Mouse (Mus musculus): ENCODE measurements at regions not wholly inside any gene's neighbourhood (a gene's known extent, or its start where the extent isn't known, plus 50 kb on each side); places are given as distances from the start of the nearest gene placed in this dataset.

DNA sequence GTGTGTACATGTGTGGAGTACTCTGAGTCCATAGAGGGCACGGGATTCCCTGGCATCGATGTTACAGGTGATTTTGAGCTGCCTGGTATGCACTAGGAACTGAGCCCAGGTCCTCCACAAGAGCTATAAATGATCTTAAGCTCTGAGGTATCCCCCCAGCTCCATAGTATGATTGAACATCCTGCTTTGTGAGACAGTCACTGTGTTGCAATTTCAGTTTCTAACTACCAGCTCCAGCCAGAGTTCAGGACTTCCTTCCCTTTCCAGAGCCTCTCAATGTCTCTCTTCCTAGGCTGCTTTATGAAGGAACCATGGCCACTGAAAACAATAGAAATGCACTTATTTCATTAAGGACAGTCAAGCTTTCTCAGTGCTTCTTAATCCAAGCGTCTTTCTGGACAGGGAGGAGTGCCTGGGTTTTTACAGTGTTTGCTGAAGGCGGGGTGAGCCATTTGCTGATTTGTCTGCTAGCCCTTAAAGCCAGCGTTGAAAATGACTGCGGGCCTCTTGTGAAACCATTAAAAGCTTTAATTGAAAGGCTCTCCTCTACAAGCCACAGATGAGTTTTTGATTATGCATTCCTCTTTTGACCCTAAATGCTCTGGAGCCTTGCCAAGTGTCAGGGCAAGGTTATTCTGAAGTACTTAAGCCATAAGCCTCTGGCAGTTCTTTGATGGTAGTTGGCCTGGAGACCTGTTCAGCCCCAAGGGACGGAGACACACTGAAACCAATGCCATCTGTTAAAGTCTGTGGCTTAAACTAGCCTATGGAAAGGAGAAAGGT lies 155.1 kb upstream of the Pfn2 start:
- POLR2A ChIA-PET: interaction anchor here (0.8 to 1.1 kb wide), 2 partner anchors 8 to 23 kb away, joined by 3 read pairs; no protein-coding TSS in a partner anchor
- TF ChIP-seq CTCF (IDR thresholded peaks at IDR 0.05): no peak
- DNase-seq (ENCODE audit: low read depth, low spot score) (no peak), ATAC-seq (no peak)
- in situ Hi-C loops (cut with MboI; ENCODE audit: low pct_unique_long_range_greater_than_20kb): no loop called here
- H3K27me3 ChIP-seq: no peaks in the 10 kb centered on the region
- CTCF ChIA-PET: no interaction called here

DNA sequence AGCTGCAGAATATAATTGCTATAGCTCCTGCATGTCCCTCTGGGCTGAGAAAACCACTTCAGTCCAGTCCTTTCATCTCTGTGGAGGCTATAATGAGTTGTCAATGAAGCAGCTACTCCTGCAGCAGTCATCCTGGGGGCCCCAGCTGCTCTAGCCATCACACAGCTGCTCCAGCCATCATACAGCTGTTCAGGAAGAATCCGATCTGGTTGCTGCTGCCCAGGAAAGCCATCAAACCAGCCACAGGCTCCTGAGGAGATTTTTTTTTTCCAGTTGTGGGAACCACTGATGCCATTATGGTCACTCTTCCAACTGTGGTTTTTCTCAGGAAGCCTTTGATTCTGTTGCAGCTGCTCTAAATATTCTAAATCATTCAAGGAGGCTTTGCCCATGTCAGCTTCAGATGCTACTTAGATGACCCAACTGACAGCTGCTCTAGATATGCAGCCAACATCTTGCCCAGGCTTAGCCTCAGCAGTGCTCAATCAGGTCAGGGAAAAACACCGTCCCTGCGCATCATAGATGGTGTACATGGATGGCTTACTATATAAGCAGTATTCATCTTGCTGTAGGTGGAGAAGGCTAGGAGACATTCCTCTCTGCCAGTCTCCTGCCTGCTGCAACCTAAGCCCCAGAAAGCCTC lies 177.0 kb upstream of the Pfn2 start:
- no peak for TF ChIP-seq CTCF (IDR thresholded peaks at IDR 0.05)
- no peaks in the 10 kb centered on the region for H3K27me3 ChIP-seq
- POLR2A ChIA-PET: interaction anchor here (0.8 kb wide), 1 partner anchor 38 kb away, joined by 3 read pairs; no protein-coding TSS in a partner anchor
- in situ Hi-C loops (cut with MboI; ENCODE audit: low pct_unique_long_range_greater_than_20kb): no loop called here
- CTCF ChIA-PET: interaction anchor here (1.0 to 1.9 kb wide), 2 partner anchors 26 to 124 kb away, joined by 3 to 5 read pairs; no protein-coding TSS in a partner anchor
- ATAC-seq: no peak
- no peak for DNase-seq (ENCODE audit: low read depth, low spot score)

DNA sequence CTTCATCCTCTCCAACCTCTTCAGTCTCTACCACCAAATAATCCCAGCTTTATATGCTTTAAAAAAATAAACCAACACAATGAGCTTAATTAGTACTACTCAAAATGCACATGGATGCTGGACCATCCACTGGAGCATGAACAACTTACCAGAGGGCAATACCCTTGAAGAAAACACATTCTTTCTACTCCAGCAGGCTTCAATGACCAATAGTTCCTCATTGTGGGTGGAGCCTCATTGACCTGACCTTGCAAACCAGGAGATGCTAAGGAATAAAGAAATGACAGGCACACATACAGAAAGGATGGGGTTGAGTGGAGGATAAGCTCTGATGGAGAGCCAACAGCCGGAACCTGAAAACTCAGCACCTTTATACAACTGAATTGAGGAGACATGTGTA lies 201.7 kb upstream of the Pfn2 start:
- ATAC-seq: no peak
- DNase-seq (ENCODE audit: low read depth, low spot score): no peak
- H3K27me3 ChIP-seq: no peaks in the 10 kb centered on the region
- CTCF ChIA-PET: interaction anchor here (1.4 to 1.9 kb wide), 2 partner anchors 8 to 13 kb away, joined by 4 to 10 read pairs; no protein-coding TSS in a partner anchor
- POLR2A ChIA-PET: interaction anchor here (0.7 kb wide), 1 partner anchor 156 kb away, joined by 3 read pairs; no protein-coding TSS in a partner anchor
- in situ Hi-C loops (cut with MboI; ENCODE audit: low pct_unique_long_range_greater_than_20kb): no loop called here
- TF ChIP-seq CTCF (IDR thresholded peaks at IDR 0.05): no peak

DNA sequence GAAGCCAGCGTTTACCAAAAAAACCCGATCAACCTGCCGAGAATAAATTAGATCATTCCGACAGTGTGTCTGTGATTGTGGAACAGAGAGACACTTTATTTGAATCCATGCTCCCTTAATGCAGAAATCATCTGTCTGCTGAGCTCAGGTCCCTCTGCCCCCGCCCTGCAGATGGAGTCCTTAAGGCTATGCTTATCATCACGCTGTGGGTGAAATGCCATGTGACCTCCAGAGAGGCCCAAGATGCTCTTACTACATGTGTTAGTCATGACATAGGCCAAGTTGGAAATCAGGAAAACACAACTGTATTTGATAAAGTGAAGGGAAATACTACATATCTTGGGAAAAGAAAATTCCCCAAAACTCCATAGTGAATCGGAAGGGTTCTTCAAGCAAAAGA lies 206.8 kb upstream of the Pfn2 start:
- no peaks in the 10 kb centered on the region for H3K27me3 ChIP-seq
- ChIA-PET POLR2A (interaction anchor here (0.7 kb wide), 1 partner anchor 267 kb away, joined by 5 read pairs; no protein-coding TSS in a partner anchor), CTCF (interaction anchor here (1.1 to 1.5 kb wide), 4 partner anchors 9 to 28 kb away, joined by 3 to 4 read pairs (median 4); no protein-coding TSS in a partner anchor)
- TF ChIP-seq CTCF (IDR thresholded peaks at IDR 0.05): no peak
- in situ Hi-C loops (cut with MboI; ENCODE audit: low pct_unique_long_range_greater_than_20kb): no loop called here
- no peak for DNase-seq (ENCODE audit: low read depth, low spot score)
- ATAC-seq: no peak

DNA sequence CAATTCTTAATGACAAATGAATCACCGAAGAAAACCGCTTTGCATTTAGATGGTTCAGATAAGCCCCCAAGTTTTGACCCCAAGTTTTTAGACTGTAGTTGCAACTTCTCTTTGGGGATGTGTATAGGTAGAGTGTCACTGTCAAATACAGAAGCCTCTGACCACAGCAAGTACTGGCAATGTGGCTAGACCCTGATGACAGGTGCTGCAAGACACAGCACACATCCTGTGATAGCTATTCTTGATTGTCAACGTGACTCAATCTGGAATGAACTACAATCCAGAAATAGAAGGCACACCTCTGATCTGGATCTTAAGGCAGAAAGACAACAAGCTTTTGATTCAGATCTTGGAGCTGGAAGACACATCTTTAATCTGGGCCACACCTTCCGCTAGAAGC lies 207.3 kb upstream of the Pfn2 start:
- H3K27me3 ChIP-seq: no peaks in the 10 kb centered on the region
- in situ Hi-C loops (cut with MboI; ENCODE audit: low pct_unique_long_range_greater_than_20kb): no loop called here
- DNase-seq (ENCODE audit: low read depth, low spot score) (no peak), ATAC-seq (no peak)
- TF ChIP-seq CTCF (IDR thresholded peaks at IDR 0.05): no peak
- POLR2A ChIA-PET: no interaction called here
- CTCF ChIA-PET: interaction anchor here (1.1 to 1.3 kb wide), 3 partner anchors 9 to 28 kb away, joined by 3 to 4 read pairs (median 4); no protein-coding TSS in a partner anchor

DNA sequence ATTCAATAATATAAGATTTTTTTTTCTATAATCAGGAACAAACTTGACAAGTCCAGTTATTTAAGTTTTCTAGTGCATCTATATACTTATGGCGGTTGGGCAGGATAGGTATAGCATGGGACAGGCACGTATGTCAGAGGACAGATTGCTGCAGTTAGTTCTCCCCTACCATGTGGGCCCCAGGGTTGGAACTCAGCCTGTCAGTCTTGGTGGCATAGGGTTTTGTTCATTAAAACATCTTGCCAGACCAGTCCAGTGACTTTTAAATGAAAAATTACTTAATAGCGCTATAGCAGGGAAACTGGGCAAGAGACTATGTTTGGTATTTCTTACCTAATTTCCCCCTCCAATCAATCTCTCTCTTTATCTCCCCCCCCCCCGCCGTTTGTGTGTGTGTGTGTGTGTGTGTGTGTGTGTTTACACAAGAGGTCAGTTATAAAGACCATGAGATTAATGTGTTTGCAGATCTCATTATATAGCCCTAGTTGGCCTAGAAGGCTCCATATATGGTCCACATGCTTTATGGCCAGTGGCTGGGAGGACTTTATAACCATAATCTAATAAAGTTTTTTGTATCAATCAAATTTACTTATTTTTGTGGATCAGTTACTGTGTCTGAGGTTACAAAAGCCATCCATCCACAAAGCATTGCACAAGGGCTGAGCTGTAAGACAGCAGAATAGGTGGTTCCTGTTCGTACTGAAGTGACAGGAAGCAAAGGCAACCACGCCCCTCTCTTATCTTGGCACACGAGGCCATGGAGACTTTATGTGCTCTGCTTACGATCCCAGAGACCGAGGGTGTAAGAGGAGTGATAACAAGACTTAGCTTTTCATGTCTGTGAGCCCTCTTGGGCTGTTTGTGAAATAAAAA lies 208.5 kb upstream of the Pfn2 start:
- in situ Hi-C loops (cut with MboI; ENCODE audit: low pct_unique_long_range_greater_than_20kb): no loop called here
- ChIA-PET POLR2A (no interaction called here), CTCF (interaction anchor here (1.2 to 1.4 kb wide), 2 partner anchors 8 to 14 kb away, joined by 4 to 5 read pairs; no protein-coding TSS in a partner anchor)
- DNase-seq (ENCODE audit: low read depth, low spot score): no peak
- ATAC-seq: no peak
- H3K27me3 ChIP-seq: no peaks in the 10 kb centered on the region
- TF ChIP-seq CTCF (IDR thresholded peaks at IDR 0.05): no peak

DNA sequence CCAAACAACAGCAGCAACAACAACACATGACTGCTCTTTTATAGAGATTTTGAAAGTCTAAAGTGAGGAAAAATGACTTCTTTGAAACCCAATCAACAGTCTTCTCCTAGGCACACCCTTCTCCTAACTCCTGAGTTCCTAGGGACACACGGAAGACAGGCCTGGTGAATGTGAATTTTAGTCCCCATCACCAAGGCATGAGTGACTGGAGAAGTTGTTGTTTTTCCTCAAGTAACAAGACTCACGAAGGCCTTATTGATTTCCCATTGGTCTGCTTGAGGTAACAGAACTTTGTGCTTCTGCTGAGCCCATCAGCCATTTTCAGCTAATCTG lies 209.2 kb upstream of the Pfn2 start:
- POLR2A ChIA-PET: no interaction called here

DNA sequence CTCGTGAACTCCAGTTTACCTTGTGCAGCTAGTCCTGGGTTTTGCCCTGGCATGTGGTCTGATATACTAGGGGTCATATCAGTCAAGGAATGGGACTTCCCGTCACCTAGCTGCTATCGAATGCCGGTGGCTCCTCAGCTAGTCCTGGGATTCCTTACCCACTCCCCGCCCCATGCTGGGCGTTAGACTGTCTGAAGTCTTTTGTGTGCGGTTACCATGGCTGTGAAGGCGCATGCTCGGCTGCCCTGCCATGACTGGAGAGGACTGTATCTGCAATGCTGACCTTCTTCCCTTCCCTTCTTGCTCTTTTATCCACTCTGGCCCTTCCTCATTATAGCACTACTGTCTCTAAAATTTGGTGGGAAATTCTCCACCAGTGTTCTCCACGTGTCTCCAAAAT lies 210.3 kb upstream of the Pfn2 start:
- CTCF ChIA-PET: interaction anchor here (1.0 kb wide), 1 partner anchor 9 kb away, joined by 4 read pairs; no protein-coding TSS in a partner anchor
- DNase-seq (ENCODE audit: low read depth, low spot score) (no peak), ATAC-seq (no peak)
- POLR2A ChIA-PET: no interaction called here
- H3K27me3 ChIP-seq: no peaks in the 10 kb centered on the region
- TF ChIP-seq CTCF (IDR thresholded peaks at IDR 0.05): no peak
- in situ Hi-C loops (cut with MboI; ENCODE audit: low pct_unique_long_range_greater_than_20kb): no loop called here

More for the DNA sequence above, 209.2 kb upstream of the Pfn2 start:
- in situ Hi-C loops (cut with MboI; ENCODE audit: low pct_unique_long_range_greater_than_20kb): no loop called here
- CTCF ChIA-PET: interaction anchor here (1.0 to 1.4 kb wide), 2 partner anchors 8 to 15 kb away, joined by 4 to 5 read pairs; no protein-coding TSS in a partner anchor
- TF ChIP-seq CTCF (IDR thresholded peaks at IDR 0.05): no peak
- ATAC-seq (no peak), DNase-seq (ENCODE audit: low read depth, low spot score) (no peak)
- H3K27me3 ChIP-seq: no peaks in the 10 kb centered on the region

DNA sequence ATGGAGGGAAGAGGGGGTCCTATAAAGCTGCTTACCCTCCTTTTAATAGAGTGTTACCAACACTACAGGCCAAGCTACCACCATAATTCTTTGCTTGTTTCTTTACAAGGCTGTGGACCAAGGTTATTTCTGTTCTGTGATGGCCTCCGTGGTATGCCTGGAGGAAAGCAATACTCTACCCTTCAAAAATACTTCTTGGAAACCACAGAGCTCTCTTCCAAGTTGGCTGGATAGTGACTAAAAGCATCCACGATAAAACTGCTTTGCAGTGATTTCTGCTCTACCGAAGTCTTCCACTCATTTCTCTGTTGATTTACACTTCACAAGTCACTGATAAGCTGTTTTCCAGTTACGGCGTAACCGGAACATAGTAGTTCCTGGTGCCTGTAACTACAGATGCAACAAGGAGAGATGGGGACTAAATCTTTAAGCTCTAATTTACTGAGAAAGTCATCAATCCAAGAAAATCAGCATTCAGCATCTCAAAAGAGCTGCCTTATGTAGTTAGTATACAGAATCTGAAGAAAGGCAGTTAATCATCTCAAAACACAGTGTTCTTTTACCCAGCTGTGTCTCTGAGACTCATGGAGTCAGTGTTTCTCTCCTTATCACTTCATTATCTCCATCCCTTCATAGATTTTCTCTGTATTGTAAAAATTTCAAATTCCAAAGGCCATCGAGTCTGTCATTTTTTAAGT lies 216.1 kb upstream of the Pfn2 start:
- DNase-seq (ENCODE audit: low read depth, low spot score) (no peak), ATAC-seq (no peak)
- H3K27me3 ChIP-seq: no peaks in the 10 kb centered on the region
- in situ Hi-C loops (cut with MboI; ENCODE audit: low pct_unique_long_range_greater_than_20kb): no loop called here
- TF ChIP-seq CTCF (IDR thresholded peaks at IDR 0.05): no peak
- ChIA-PET POLR2A (interaction anchor here (1.2 kb wide), 1 partner anchor 218 kb away, joined by 3 read pairs; no protein-coding TSS in a partner anchor), CTCF (interaction anchor here (1.0 to 2.8 kb wide), 7 partner anchors 9 to 25 kb away, joined by 3 to 10 read pairs (median 4); no protein-coding TSS in a partner anchor)
